Mouse (Mus musculus): Measurements from ENCODE around the gene Trim24.

DNA sequence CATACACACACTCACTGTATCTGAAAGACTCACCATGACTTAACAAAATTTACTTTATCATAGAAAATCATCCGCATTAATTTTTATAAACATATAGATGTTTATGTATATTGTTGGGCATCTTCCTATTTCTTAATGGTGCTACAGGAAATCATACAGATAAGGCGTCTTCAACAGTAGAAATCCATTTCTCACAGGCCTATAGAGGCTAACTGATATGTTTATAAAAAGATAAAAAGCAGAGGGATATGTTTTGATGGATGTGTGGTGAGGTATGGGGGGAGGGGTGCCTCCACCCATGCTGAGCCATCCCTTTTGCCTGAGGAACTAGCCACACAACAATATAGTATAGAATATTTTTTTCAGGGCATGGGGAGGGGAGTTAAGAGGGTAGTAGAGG lies 15.2 kb upstream of the Trim24 start:
- TF ChIP-seq POLR2A (IDR thresholded peaks at IDR 0.05; ENCODE audit: low read depth, low read length) (no peak), CTCF (IDR thresholded peaks at IDR 0.05; ENCODE audit: borderline replicate concordance, insufficient read depth, low read length) (no peak)

All from embryonic fibroblast, embryonic 13.5 days (primary cell).